Comparison of ENCODE assay signal across 8 mouse cellular contexts in the genomic region with DNA sequence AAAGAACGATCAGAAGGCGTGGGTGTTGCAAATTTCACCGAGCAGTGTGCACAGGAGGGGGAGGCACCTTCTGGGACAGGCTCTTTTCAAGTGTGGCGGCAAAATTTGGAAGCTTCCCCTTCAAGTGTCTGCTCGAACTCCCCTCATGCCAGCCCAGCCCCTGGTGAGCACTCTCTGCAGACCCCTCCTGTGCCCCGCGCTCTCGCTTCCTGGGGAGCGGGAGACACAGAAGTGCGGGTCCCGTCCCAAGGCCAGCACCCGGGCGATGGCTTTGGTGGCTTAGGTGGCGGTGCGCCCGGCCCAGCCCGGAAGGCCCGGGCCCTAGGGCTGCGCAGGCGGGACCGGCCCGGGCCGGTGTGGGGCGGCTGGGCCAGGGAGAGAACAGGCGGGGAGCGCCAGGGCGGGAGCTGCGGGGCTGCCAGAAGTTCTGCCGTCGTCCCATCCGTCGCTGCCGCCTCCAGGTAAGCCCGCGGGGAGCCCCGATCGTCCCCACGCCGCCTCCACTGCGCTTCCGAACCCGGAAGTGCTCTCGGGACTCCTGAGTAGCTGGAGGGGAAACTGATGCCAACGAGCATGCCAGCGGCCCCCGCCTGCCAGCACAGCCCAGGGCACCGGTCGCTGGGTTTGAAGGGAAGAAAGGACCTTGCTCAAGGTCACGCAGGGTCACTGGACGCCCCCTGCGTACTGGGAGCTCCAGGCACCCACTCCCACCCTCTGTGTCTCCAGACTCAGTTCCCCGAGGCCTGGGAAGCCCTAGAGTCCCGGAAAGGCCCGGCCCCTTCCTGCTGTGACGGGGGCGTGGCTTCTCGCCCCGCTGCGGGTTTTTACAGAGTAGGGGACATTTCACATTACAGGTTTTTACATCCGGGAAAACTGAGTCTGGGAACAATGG. TPM values are rescaled to one million over a fixed set of nuclear protein-coding genes. Genes with fewer than 3 reads are reported as not detected.
A peak's percentile ranks its signal among the peaks of the same experiment; 100 is the strongest.
DNase-seq lines count a peak whose midpoint lies in the region; ATAC-seq lines count a peak whose summit lies in the region.

A gene (plus strand): TSS at position 62 of the 892 bp plus-strand sequence.

- peak; percentile 72 for ATAC-seq in megakaryocyte progenitor cell, adult 5-6 weeks (replicated peaks; ENCODE audit: poor library complexity)

- peak; percentile 87 for DNase-seq in adipocyte (ENCODE audit: low spot score)
- peak; percentile 54 for DNase-seq in embryo, embryonic 10 days (ENCODE audit: low spot score)
- DNase-seq in gastrocnemius, postnatal 25 days = peak; percentile 70
- peak; percentile 94 for DNase-seq in induced T-regulatory cell, adult 2 months (ENCODE audit: low read depth)
- DNase-seq in left cerebral cortex, postnatal 25 days (ENCODE audit: low spot score in 2 of 2) = peak; percentile 31 to 53
- DNase-seq in right cerebral cortex, postnatal 25 days = peak; percentile 34
- DNase-seq in yolk sac, embryonic 10.5 days (ENCODE audit: low spot score) = peak; percentile 80

- intact Hi-C loops in left cerebral cortex, postnatal 25 days (cut with DNase I) = loop anchor here (5.0 kb wide), 1 partner anchor 104 kb away; a partner anchor contains a TSS

RNA-seq across cellular contexts. Expression of the gene that starts here (rescaled TPM):
- total RNA-seq in gastrocnemius, postnatal 25 days (2021) = 1 to 10 TPM; 4.7 TPM
- total RNA-seq in left cerebral cortex, postnatal 25 days (2021) = 1 to 10 TPM; 2.2 to 3.7 TPM
- 8.3 and 9.5 TPM in 2 replicates for total RNA-seq in megakaryocyte progenitor cell, adult 5-6 weeks (2015)
- 19.6 and 26.9 TPM in 2 replicates for total RNA-seq in megakaryocyte progenitor cell, adult 5-6 weeks (2017)

Comparison
In these comparisons a context has a peak if more than half of its experiments do, and no peak if none do; other contexts are left out.
1. Peak in every context shown above with its lines: DNase-seq and ATAC-seq.
2. DNase-seq: peak in every context shown above with its lines; median percentile 94 in induced T-regulatory cell, adult 2 months; 87 in adipocyte; 80 in yolk sac, embryonic 10.5 days; 70 in gastrocnemius, postnatal 25 days; 54 in embryo, embryonic 10 days; 42 in left cerebral cortex, postnatal 25 days; 34 in right cerebral cortex, postnatal 25 days.